Mouse (Mus musculus) CH12.LX (cell line): ENCODE data around the gene Pls3. TPM values are rescaled to one million over a fixed set of nuclear protein-coding genes. Genes with fewer than 3 reads are reported as not detected.

Source experiments
- DNase-seq: peaks from one replicate; pipeline ENCODE4 v3.0.0-alpha.2; 2013; ENCODE audit errors: extremely low read depth
- H3K27ac ChIP-seq: 2 replicates; pipeline ENCODE4 v1.5.1; 2012; ENCODE audit warnings: low read depth, mild to moderate bottlenecking, control low read depth, moderate library complexity; ENCODE audit not compliant: insufficient read depth
- H3K27me3 ChIP-seq: replicated peaks from 2 replicates; pipeline ENCODE3; 2012; ENCODE audit warnings: inconsistent platforms
- H3K36me3 ChIP-seq, 2 experiments: replicated peaks in 1 of 2; 2 replicates each; pipeline versions ENCODE3 to v1.6.1; 2012; ENCODE audit warnings: inconsistent platforms in 1 of 2, low read length in 1 of 2, mild to moderate bottlenecking in 1 of 2, mixed read lengths in 1 of 2, moderate library complexity in 1 of 2; ENCODE audit not compliant: control insufficient read depth in 1 of 2, insufficient read depth in 1 of 2
- H3K4me1 ChIP-seq, 2 experiments: 2 replicates each; pipeline ENCODE4 v1.6.1; 2012; ENCODE audit warnings: inconsistent platforms in 1 of 2, moderate library complexity in 1 of 2; ENCODE audit not compliant: insufficient read depth in 2 of 2, control insufficient read depth in 1 of 2
- H3K4me2 ChIP-seq: 2 replicates; pipeline ENCODE4 v1.6.1; 2012; ENCODE audit warnings: low read depth, mild to moderate bottlenecking, control low read depth; ENCODE audit not compliant: poor library complexity, insufficient read depth, severe bottlenecking
- H3K4me3 ChIP-seq, 3 experiments: fragments of 150-350 bp in 1 of 3; sonication (generic) in 1 of 3; replicated peaks in 1 of 3; 2 replicates each; pipeline versions ENCODE3 to v1.5.1; 2011 to 2012; ENCODE audit warnings: low read depth in 2 of 3, low read length in 2 of 3, mild to moderate bottlenecking in 2 of 3, moderate library complexity in 2 of 3, control low read depth in 1 of 3, improper control_type of control experiment in 1 of 3, inconsistent platforms in 1 of 3, mixed read lengths in 1 of 3; ENCODE audit not compliant: poor library complexity in 1 of 3
- H3K79me2 ChIP-seq: replicated peaks from 2 replicates; pipeline ENCODE4 v1.6.1; 2012; ENCODE audit warnings: mild to moderate bottlenecking, moderate library complexity; ENCODE audit not compliant: control insufficient read depth, poor library complexity, insufficient read depth, severe bottlenecking; ENCODE audit errors: extremely low read depth
- H3K9ac ChIP-seq: 2 replicates; pipeline ENCODE4 v1.6.1; 2012; ENCODE audit warnings: low read depth, mild to moderate bottlenecking, control low read depth, moderate library complexity; ENCODE audit not compliant: insufficient read depth
- H3K9me3 ChIP-seq: replicated peaks from 2 replicates; pipeline ENCODE3; 2012; ENCODE audit warnings: low read length, inconsistent platforms, mixed read lengths
- BHLHE40 ChIP-seq: IDR thresholded peaks from 2 replicates; pipeline ENCODE4 v1.6.1; 2011; ENCODE audit warnings: mild to moderate bottlenecking, low read depth, low read length, improper control_type of control experiment
- CTCF ChIP-seq, 2 experiments: IDR thresholded peaks in 1 of 2; conservative IDR thresholded peaks in 1 of 2; 2 replicates each; pipeline ENCODE4 v1.5.1; 2011 to 2012; ENCODE audit warnings: low read depth in 2 of 2, low read length in 2 of 2, improper control_type of control experiment in 1 of 2, inconsistent platforms in 1 of 2, mild to moderate bottlenecking in 1 of 2, moderate library complexity in 1 of 2
- E2F4 ChIP-seq: IDR thresholded peaks from 2 replicates; pipeline ENCODE4 v1.6.1; 2011; ENCODE audit warnings: low read depth, low read length, improper control_type of control experiment; ENCODE audit not compliant: insufficient replicate concordance
- ELF1 ChIP-seq: IDR thresholded peaks from 2 replicates; pipeline ENCODE4 v1.6.1; 2014; ENCODE audit warnings: low read depth, mild to moderate bottlenecking, inconsistent platforms, low read length, improper control_type of control experiment
- EP300 ChIP-seq: IDR thresholded peaks from 2 replicates; pipeline ENCODE4 v1.6.1; 2011; ENCODE audit warnings: low read length, improper control_type of control experiment
- GABPA ChIP-seq: IDR thresholded peaks from 2 replicates; pipeline ENCODE4 v1.6.1; 2012; ENCODE audit warnings: low read depth, low read length, improper control_type of control experiment, inconsistent platforms; ENCODE audit not compliant: insufficient replicate concordance
- KAT2A ChIP-seq: IDR thresholded peaks from 2 replicates; pipeline ENCODE4 v1.6.1; 2012; ENCODE audit warnings: low read length, improper control_type of control experiment, inconsistent platforms; ENCODE audit not compliant: insufficient replicate concordance
- MAFK ChIP-seq: IDR thresholded peaks from 2 replicates; pipeline ENCODE4 v1.6.1; 2011; ENCODE audit warnings: low read length, improper control_type of control experiment; ENCODE audit not compliant: insufficient replicate concordance
- MEF2A ChIP-seq: IDR thresholded peaks from 2 replicates; pipeline ENCODE4 v1.6.1; 2014; ENCODE audit warnings: low read depth, mild to moderate bottlenecking, inconsistent platforms, low read length, improper control_type of control experiment, borderline replicate concordance
- MXI1 ChIP-seq: IDR thresholded peaks from 2 replicates; pipeline ENCODE4 v1.6.1; 2011; ENCODE audit warnings: mild to moderate bottlenecking, low read depth, low read length, improper control_type of control experiment
- MYC ChIP-seq: IDR thresholded peaks from 2 replicates; pipeline ENCODE4 v1.6.1; 2011; ENCODE audit warnings: low read depth, mild to moderate bottlenecking, improper control_type of control experiment, low read length
- POLR2A ChIP-seq: IDR thresholded peaks from 2 replicates; pipeline ENCODE4 v1.6.1; 2011; ENCODE audit warnings: low read depth, mild to moderate bottlenecking, improper control_type of control experiment, low read length
- RAD21 ChIP-seq: IDR thresholded peaks from 2 replicates; pipeline ENCODE4 v1.6.1; 2011; ENCODE audit warnings: low read depth, mild to moderate bottlenecking, low read length, improper control_type of control experiment, moderate library complexity
- SIN3A ChIP-seq: IDR thresholded peaks from 2 replicates; pipeline ENCODE4 v1.6.1; 2012; ENCODE audit warnings: low read length, improper control_type of control experiment, inconsistent platforms
- UBTF ChIP-seq: IDR thresholded peaks from 2 replicates; pipeline ENCODE4 v1.6.1; 2012; ENCODE audit warnings: low read depth, mild to moderate bottlenecking, inconsistent platforms, low read length, improper control_type of control experiment, moderate library complexity
- ZC3H11A ChIP-seq: IDR thresholded peaks from 2 replicates; pipeline ENCODE4 v1.6.1; 2012; ENCODE audit warnings: low read depth, mild to moderate bottlenecking, inconsistent platforms, low read length, improper control_type of control experiment
- ZMIZ1 ChIP-seq: IDR thresholded peaks from 2 replicates; pipeline ENCODE4 v1.6.1; 2012; ENCODE audit warnings: low read depth, mild to moderate bottlenecking, inconsistent platforms, low read length, improper control_type of control experiment
- dilution Hi-C: fragments of 300-500 bp; cut with MboI; formaldehyde crosslinking; loops from 2 replicates; pipeline ENCODE4 v1.14.3; 2020; ENCODE audit warnings: low sequenced_read_pairs; ENCODE audit not compliant: extremely low pct_unique_long_range_greater_than_20kb, extremely low pct_ligation_motif_present
- in situ Hi-C: fragments of 300-500 bp; cut with MboI; formaldehyde crosslinking; loops from 3 replicates; pipeline ENCODE4 v1.14.3; 2019; ENCODE audit warnings: low sequenced_read_pairs, low pct_ligation_motif_present, low pct_unique_long_range_greater_than_20kb, mixed read lengths
- polyA plus RNA-seq: library from polyadenylated mRNA; unstranded; fragments of >175 nt; gene quantifications from 2 replicates; pipeline ENCODE4 v1.2.1, GENCODE M21; 2012; ENCODE audit warnings: low read depth; ENCODE audit not compliant: insufficient read length
- total RNA-seq, 2 experiments: library from RNA; depleted of rRNA; stranded (reverse); fragments of 300-350 nt in 1 of 2; fragments of >200 nt in 1 of 2; gene quantifications; 2 replicates each; pipeline ENCODE4 v1.2.3; 2012 to 2014

The Pls3 gene
- total and polyA plus RNA-seq, 3 experiments: not detected

DNA sequence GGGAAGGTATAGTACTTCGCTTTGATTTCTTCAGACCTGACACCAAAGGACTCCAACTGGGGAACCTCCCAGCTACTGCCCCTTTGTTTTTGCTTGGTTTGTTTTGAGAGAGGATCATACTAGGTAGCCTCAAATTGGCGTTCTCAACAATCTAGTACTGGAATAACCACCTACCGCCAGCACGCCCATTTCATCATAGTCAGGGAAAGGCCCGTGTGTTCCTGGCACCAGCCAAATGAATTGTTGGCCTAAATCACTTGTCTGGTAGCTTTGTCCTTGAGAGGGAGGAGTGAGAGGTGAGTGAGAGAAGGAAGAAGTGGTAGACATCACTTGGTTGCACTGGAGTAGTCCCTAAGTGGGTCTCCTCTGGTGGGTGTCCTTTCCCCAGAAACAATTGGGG, 584 bp upstream of the Pls3 start:
- Histone ChIP-seq H3K27ac (no peak overlapping the region), H3K36me3 (no peaks in the 10 kb centered on the region), H3K27me3 (no peaks in the 10 kb centered on the region), H3K79me2 (no peaks in the 10 kb centered on the region), H3K4me2 (no peak overlapping the region), H3K9ac (no peak overlapping the region), H3K4me3 (no peak overlapping the region), H3K9me3 (peaks cover 15% of the 10 kb centered on the region), H3K4me1 (no peaks in the 10 kb centered on the region)
- no peak for DNase-seq
- in situ Hi-C loops: no loop called here
- TF ChIP-seq E2F4 (no peak), UBTF (no peak), RAD21 (no peak), POLR2A (no peak), BHLHE40 (no peak), MXI1 (no peak), ELF1 (no peak), EP300 (no peak), SIN3A (no peak), ZC3H11A (no peak), GABPA (no peak), CTCF (conservative IDR thresholded peaks at IDR 0.05 in 1 of 2, IDR thresholded peaks at IDR 0.05 in 1 of 2; ENCODE audit: low read depth in 2 of 2, low read length in 2 of 2) (no peak), KAT2A (no peak), MYC (no peak), MEF2A (no peak), ZMIZ1 (no peak), MAFK (no peak)
- dilution Hi-C loops: no loop called here

DNA sequence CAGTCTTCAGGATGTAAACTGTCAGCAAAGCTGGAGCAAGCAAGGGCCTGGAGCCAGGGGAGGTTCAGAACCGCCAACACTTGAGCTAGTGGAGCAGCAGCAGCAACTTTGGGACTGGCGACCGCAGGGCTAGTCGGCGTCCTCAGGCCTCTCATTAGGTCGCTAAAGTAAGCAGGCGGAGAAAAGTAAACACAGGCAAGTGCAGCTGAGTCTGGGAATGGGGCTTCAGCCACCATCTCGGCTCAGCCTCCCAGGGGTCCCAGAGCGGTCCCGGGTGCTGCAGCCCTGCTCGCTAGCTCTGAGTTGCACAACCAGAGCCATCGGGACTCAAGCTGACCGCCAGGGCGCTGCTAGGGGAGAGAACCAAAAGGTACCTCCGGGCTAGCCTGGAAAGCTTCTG, 1.2 kb downstream of the Pls3 start:
- H3K79me2 ChIP-seq: no peaks in the 10 kb centered on the region
- H3K27me3 ChIP-seq: no peaks in the 10 kb centered on the region
- in situ Hi-C loops: no loop called here
- no peak overlapping the region for H3K4me3 ChIP-seq
- H3K4me1 ChIP-seq: no peaks in the 10 kb centered on the region
- TF ChIP-seq CTCF (conservative IDR thresholded peaks at IDR 0.05 in 1 of 2, IDR thresholded peaks at IDR 0.05 in 1 of 2; ENCODE audit: low read depth in 2 of 2, low read length in 2 of 2) (no peak), ELF1 (no peak)
- H3K4me2 ChIP-seq: no peak overlapping the region
- dilution Hi-C loops: no loop called here
- peaks cover 15% of the 10 kb centered on the region for H3K9me3 ChIP-seq
- H3K27ac ChIP-seq: no peak overlapping the region
- DNase-seq: no peak
- H3K9ac ChIP-seq: no peak overlapping the region
- no peaks in the 10 kb centered on the region for H3K36me3 ChIP-seq
